Mouse (Mus musculus): Measurements from ENCODE around the gene Lrrc71. TPM values are rescaled to one million over a fixed set of nuclear protein-coding genes. Genes with fewer than 3 reads are reported as not detected.

The Lrrc71 gene
- polyA plus RNA-seq, 1 experiment from 2014 or later, result 0.46 TPM

DNA sequence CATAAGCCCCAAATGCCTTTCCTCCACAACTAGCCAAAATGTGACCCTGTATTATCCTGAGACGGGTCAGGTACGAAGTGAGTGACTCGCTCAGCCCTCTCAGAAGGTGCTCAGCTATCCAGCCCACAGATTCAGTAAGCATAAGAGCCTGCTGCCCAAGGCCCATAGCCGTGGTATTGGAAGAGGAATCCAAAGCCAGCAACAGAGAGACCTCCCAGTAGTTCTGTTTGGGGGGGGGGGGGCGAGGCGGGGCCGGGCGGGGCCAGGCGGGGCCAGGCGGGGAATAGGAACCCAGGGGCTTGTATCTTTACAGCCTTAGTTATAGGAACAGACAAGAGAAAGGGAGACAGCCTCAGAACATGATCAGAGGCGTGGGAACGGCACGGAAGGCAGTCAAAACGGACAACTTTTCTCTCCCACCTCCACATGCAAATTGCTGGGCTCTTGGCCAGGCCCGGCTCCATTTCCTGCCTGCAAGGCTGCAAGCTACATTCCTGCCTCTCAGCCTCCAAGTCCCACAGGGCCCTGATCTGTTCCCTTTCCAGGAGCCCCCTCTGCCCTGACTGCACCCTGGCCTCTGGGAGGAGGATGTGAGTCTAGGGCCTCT is 15.4 kb upstream of the Lrrc71 start:
- Histone ChIP-seq H3K9ac (peak overlapping the region; percentile 48), H3K4me1 (replicated peaks) (peaks cover 61% of the 10 kb centered on the region), H3K4me3 (peak overlapping the region; percentile 19), H3K4me2 (peak overlapping the region; percentile 60), H3K27me3 (replicated peaks) (peaks cover 26% of the 10 kb centered on the region), H3K36me3 (0 out of 2 replicates have a peak, but pooled peaks cover 6% of the 10 kb centered on the region), H3K9me3 (replicated peaks) (no peaks in the 10 kb centered on the region), H3K27ac (ENCODE audit: poor library complexity, severe bottlenecking) (peak overlapping the region; percentile 87)
- 17% methylated on average over 15 of the region's 15 CpGs for WGBS
- peak; percentile 58 for ATAC-seq (ENCODE audit: insufficient number of reproducible peaks, low FRiP score)

- peaks cover 61% of the 10 kb centered on the region for H3K4me1 ChIP-seq (replicated peaks)
- no peak for ATAC-seq (ENCODE audit: insufficient number of reproducible peaks, low FRiP score)
- no peaks in the 10 kb centered on the region for H3K9me3 ChIP-seq (replicated peaks)
- WGBS, result 37% methylated on average over 4 of the region's 4 CpGs
- H3K4me3 ChIP-seq, result no peak overlapping the region; the same call in 1 of the 2 replicates
- H3K9ac ChIP-seq, result no peak overlapping the region
- peak overlapping the region; percentile 60 for H3K4me2 ChIP-seq
- H3K27me3 ChIP-seq (replicated peaks), result peaks cover 24% of the 10 kb centered on the region
- H3K27ac ChIP-seq (ENCODE audit: poor library complexity, severe bottlenecking), result peak overlapping the region; percentile 87
- H3K36me3 ChIP-seq, result 0 out of 2 replicates have a peak, but pooled peaks cover 8% of the 10 kb centered on the region
These were observed 14.8 kb upstream of the Lrrc71 start for GRCm38 (mm10) chr3:87763202-87763601.

DNA sequence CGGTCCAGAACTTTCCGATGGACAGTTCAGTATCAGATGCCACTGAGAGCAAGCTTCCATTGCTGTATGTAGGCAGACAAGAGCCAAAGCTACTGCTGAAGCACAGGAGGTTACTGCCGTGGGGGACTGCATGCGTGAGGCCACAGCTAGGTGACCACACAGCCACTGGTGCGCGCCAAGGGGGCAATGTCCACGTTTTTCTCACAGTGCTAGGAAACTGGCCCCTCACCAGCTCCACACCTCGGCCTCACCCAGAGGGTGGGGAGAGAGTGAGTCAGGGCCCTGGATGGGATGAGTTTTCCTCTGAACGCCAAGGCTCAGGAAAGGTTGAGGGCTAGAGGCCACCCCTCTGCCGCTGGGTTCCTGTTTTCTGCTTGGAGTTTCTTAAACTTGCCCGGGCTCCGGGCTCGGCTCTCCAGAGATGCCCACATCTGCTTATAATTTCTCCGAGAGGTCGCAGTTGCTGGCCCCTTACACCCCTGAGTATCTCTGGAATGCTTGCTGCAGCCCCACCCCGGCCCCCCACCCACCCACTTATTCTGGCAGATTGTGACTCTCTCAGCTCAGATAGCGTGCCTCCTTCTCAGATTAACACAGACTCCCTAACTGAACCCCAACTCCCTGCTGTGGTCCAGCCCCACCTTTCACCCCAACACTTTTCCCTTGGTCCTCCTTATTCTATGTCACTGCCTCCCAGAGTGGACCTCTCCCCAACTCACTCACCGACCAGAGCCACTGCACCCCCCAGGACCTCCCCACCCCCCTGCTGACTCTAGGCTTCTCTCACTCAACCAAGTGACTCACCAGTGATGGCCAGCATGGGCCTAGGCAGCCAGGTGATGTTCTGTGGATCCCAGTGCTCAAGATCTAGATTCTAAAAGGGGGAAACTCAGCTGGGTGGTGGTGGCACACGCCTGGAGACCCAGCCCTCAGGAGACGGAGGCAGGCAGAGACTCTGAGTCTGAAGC is 13.3 kb upstream of the Lrrc71 start:
- no peak overlapping the region for H3K27ac ChIP-seq (ENCODE audit: poor library complexity, severe bottlenecking)
- WGBS, result 64% methylated on average over 20 of the region's 20 CpGs
- H3K9me3 ChIP-seq (replicated peaks), result no peaks in the 10 kb centered on the region
- no peak overlapping the region for H3K9ac ChIP-seq
- H3K4me2 ChIP-seq, result no peak overlapping the region
- ATAC-seq (ENCODE audit: insufficient number of reproducible peaks, low FRiP score), result no peak
- peaks cover 17% of the 10 kb centered on the region for H3K36me3 ChIP-seq
- peaks cover 50% of the 10 kb centered on the region for H3K4me1 ChIP-seq (replicated peaks)
- H3K4me3 ChIP-seq, result no peak overlapping the region
- peaks cover 23% of the 10 kb centered on the region for H3K27me3 ChIP-seq (replicated peaks)

GRCm38 (mm10) chr3:87758641-87759040 is 10.2 kb upstream of the Lrrc71 start:
- Histone ChIP-seq H3K36me3 (peaks cover 28% of the 10 kb centered on the region), H3K4me3 (no peak overlapping the region), H3K4me2 (no peak overlapping the region), H3K9me3 (replicated peaks) (no peaks in the 10 kb centered on the region), H3K9ac (no peak overlapping the region), H3K27me3 (replicated peaks) (peaks cover 27% of the 10 kb centered on the region), H3K27ac (ENCODE audit: poor library complexity, severe bottlenecking) (no peak overlapping the region), H3K4me1 (replicated peaks) (peaks cover 23% of the 10 kb centered on the region)
- no peak for ATAC-seq (ENCODE audit: insufficient number of reproducible peaks, low FRiP score)
- 42% methylated on average over 4 of the region's 5 CpGs for WGBS

- Histone ChIP-seq H3K9ac (no peak overlapping the region), H3K36me3 (peaks cover 45% of the 10 kb centered on the region), H3K9me3 (replicated peaks) (no peaks in the 10 kb centered on the region), H3K4me1 (replicated peaks) (peaks cover 1% of the 10 kb centered on the region), H3K4me3 (no peak overlapping the region), H3K27ac (ENCODE audit: poor library complexity, severe bottlenecking) (no peak overlapping the region), H3K27me3 (replicated peaks) (peaks cover 39% of the 10 kb centered on the region), H3K4me2 (no peak overlapping the region)
- 53% methylated on average over 20 of the region's 20 CpGs for WGBS
- no peak for ATAC-seq (ENCODE audit: insufficient number of reproducible peaks, low FRiP score)
These were observed 8.1 kb upstream of the Lrrc71 start for GRCm38 (mm10) chr3:87756488-87756887.

DNA sequence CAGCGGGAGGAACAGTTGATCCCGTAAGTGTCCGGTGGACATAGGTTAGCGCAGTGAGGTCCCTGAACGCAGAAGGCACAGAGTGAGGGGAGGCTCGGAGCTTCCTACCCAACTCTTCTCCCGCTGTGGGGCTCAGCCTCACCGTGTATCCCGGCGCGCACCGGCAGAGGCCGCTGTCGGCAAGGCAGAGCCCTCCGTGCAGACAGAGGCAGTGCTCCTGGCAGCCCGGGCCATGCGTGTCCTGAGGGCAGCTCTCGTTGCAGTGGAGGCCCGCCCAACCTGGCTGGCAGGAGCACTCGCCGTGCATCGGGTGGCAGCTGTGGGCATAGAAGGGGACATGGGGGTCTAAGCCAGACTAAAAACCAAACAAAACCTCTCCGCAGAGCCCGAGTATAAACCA is 7.5 kb upstream of the Lrrc71 start:
- peaks cover 51% of the 10 kb centered on the region for H3K36me3 ChIP-seq
- H3K9ac ChIP-seq, result peak overlapping the region; percentile 28; the same call in 1 of the 2 replicates
- WGBS, result 6% methylated on average over 24 of the region's 24 CpGs
- peak; percentile 62 for ATAC-seq (ENCODE audit: insufficient number of reproducible peaks, low FRiP score)
- H3K9me3 ChIP-seq (replicated peaks), result no peaks in the 10 kb centered on the region
- no peak overlapping the region for H3K27ac ChIP-seq (ENCODE audit: poor library complexity, severe bottlenecking)
- H3K4me3 ChIP-seq, result peak overlapping the region; percentile 7; the same call in 1 of the 2 replicates
- H3K4me2 ChIP-seq, result peak overlapping the region; percentile 52
- H3K4me1 ChIP-seq (replicated peaks), result no peaks in the 10 kb centered on the region; the same call in 1 of the 2 replicates
- H3K27me3 ChIP-seq (replicated peaks), result peaks cover 43% of the 10 kb centered on the region

GRCm38 (mm10) chr3:87753829-87754228 is 5.4 kb upstream of the Lrrc71 start:
- H3K4me1 ChIP-seq (replicated peaks), result no peaks in the 10 kb centered on the region; the same call in 1 of the 2 replicates
- no peak for ATAC-seq (ENCODE audit: insufficient number of reproducible peaks, low FRiP score)
- no peak overlapping the region for H3K27ac ChIP-seq (ENCODE audit: poor library complexity, severe bottlenecking)
- 86% methylated on average over 13 of the region's 13 CpGs for whole genome bisulfite sequencing
- no peaks in the 10 kb centered on the region for H3K9me3 ChIP-seq (replicated peaks)
- no peak overlapping the region for H3K9ac ChIP-seq
- no peak overlapping the region for H3K4me2 ChIP-seq
- H3K27me3 ChIP-seq (replicated peaks), result peaks cover 47% of the 10 kb centered on the region
- H3K4me3 ChIP-seq, result no peak overlapping the region
- peaks cover 63% of the 10 kb centered on the region for H3K36me3 ChIP-seq

GRCm38 (mm10) chr3:87752567-87752966 is 4.1 kb upstream of the Lrrc71 start:
- peaks cover 55% of the 10 kb centered on the region for H3K36me3 ChIP-seq
- H3K4me2 ChIP-seq, result no peak overlapping the region
- no peak overlapping the region for H3K9ac ChIP-seq
- H3K27ac ChIP-seq (ENCODE audit: poor library complexity, severe bottlenecking), result no peak overlapping the region
- WGBS, result 77% methylated on average over 3 of the region's 3 CpGs
- peaks cover 5% of the 10 kb centered on the region for H3K4me1 ChIP-seq (replicated peaks)
- ATAC-seq (ENCODE audit: insufficient number of reproducible peaks, low FRiP score), result no peak
- H3K9me3 ChIP-seq (replicated peaks), result no peaks in the 10 kb centered on the region
- H3K4me3 ChIP-seq, result no peak overlapping the region
- peaks cover 45% of the 10 kb centered on the region for H3K27me3 ChIP-seq (replicated peaks)

DNA sequence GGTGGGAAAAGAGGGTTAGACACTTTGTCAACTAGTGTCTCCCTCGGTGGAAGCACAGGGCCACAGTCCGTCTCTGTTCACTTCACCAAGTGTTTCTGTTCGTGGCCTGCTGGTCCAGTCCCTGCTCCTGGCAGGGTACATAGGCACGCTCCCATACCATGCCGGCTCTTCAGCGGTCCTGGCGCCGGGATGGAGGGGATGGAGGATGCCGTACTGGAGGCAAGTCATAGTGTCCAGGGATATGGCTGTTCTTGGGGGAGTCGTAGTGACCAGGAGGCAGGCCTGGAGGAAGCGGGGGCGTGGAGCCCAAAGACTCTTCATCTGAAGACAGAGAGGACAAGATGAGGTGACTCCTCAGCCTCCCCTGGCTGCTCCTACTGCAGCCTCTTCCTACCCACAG is 1.6 kb upstream of the Lrrc71 start:
- Histone ChIP-seq H3K4me2 (no peak overlapping the region), H3K9ac (no peak overlapping the region), H3K4me1 (replicated peaks) (peaks cover 14% of the 10 kb centered on the region), H3K36me3 (peaks cover 52% of the 10 kb centered on the region), H3K27me3 (replicated peaks) (peaks cover 34% of the 10 kb centered on the region), H3K9me3 (replicated peaks) (no peaks in the 10 kb centered on the region), H3K4me3 (no peak overlapping the region), H3K27ac (ENCODE audit: poor library complexity, severe bottlenecking) (no peak overlapping the region)
- ATAC-seq (ENCODE audit: insufficient number of reproducible peaks, low FRiP score), result no peak
- WGBS, result 88% methylated on average over 12 of the region's 12 CpGs

- Histone ChIP-seq H3K4me2 (no peak overlapping the region), H3K4me1 (replicated peaks) (peaks cover 15% of the 10 kb centered on the region), H3K27me3 (replicated peaks) (peaks cover 27% of the 10 kb centered on the region), H3K9me3 (replicated peaks) (no peaks in the 10 kb centered on the region), H3K9ac (no peak overlapping the region), H3K27ac (ENCODE audit: poor library complexity, severe bottlenecking) (no peak overlapping the region), H3K4me3 (no peak overlapping the region), H3K36me3 (peaks cover 44% of the 10 kb centered on the region)
- ATAC-seq (ENCODE audit: insufficient number of reproducible peaks, low FRiP score), result no peak
- 13% methylated on average over 5 of the region's 5 CpGs for WGBS
These were observed 611 bp upstream of the Lrrc71 start for GRCm38 (mm10) chr3:87749036-87749435.

DNA sequence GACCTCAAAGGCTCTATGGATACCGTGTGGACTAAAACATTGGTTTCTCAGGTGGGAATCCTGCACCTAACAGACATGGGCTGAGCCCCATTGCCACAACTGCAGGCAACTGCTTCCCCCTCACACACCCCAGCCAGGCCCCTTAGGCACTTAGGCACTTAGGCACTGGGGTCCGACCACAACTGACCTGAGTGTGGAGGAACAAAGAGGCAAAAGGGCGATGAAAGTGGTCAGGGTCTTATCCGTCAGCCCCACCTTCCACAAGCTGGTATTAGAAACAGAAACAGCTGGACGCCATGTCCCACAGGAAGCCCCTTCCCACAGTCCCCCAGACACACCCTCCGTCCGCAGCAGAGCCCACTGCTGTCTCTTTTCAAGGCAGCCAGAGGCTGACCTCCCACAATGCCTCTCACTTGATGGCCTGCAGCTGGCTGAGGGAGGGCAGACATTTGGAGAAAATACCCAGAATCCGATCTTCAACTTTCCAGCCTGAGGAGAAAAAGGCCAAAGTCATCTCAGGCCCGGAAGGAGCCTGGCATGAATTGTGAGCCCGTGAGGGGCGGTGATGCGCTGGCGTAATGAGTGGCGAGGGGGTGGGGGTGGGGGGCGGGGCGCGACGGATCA is 3.3 kb downstream of the Lrrc71 start:
- Histone ChIP-seq H3K4me2 (peak overlapping the region; percentile 60), H3K27me3 (replicated peaks) (0 out of 2 replicates have a peak, but pooled peaks cover 6% of the 10 kb centered on the region), H3K4me3 (peak overlapping the region; percentile 22), H3K9me3 (replicated peaks) (no peaks in the 10 kb centered on the region), H3K9ac (peak overlapping the region; percentile 19), H3K36me3 (peaks cover 10% of the 10 kb centered on the region), H3K27ac (ENCODE audit: poor library complexity, severe bottlenecking) (no peak overlapping the region), H3K4me1 (replicated peaks) (peaks cover 15% of the 10 kb centered on the region)
- no peak for ATAC-seq (ENCODE audit: insufficient number of reproducible peaks, low FRiP score)
- 18% methylated on average over 18 of the region's 18 CpGs for WGBS

All from heart, embryonic 12.5 days (tissue).